Mouse (Mus musculus) kidney, postnatal 0 days (tissue): ENCODE data around the gene Cep126. TPM values are rescaled to one million over a fixed set of nuclear protein-coding genes. Genes with fewer than 3 reads are reported as not detected.

Experiments
- ATAC-seq: fragments of 200-750 bp; cut with Nextera tagmentation; replicated peaks from 2 replicates; pipeline ENCODE4 v1.8.0; 2017; ENCODE audit warnings: low read depth, moderate number of reproducible peaks, moderate TSS enrichment, moderate library complexity; ENCODE audit not compliant: low FRiP score
- DNase-seq: peaks from one replicate; pipeline ENCODE4 v3.0.0-alpha.2; 2016; ENCODE audit warnings: low spot score
- H3K27ac ChIP-seq: fragments of 300-500 bp; sonication (generic); 2 replicates; pipeline ENCODE4 v1.5.1; 2014; ENCODE audit warnings: mild to moderate bottlenecking
- H3K27me3 ChIP-seq: fragments of 300-500 bp; sonication (generic); 2 replicates; pipeline ENCODE4 v1.6.1; 2014; ENCODE audit warnings: low read length, mixed read lengths; ENCODE audit not compliant: insufficient read depth
- H3K36me3 ChIP-seq: fragments of 300-500 bp; sonication (generic); 2 replicates; pipeline ENCODE4 v1.6.1; 2014; ENCODE audit warnings: low read length, mixed read lengths; ENCODE audit not compliant: insufficient read depth
- H3K4me1 ChIP-seq: fragments of 300-500 bp; sonication (generic); replicated peaks from 2 replicates; pipeline ENCODE4 v1.6.1; 2014; ENCODE audit warnings: antibody characterized with exemption, low read length, mixed read lengths; ENCODE audit not compliant: insufficient read depth
- H3K4me2 ChIP-seq: fragments of 300-500 bp; sonication (generic); 2 replicates; pipeline ENCODE4 v1.6.1; 2014; ENCODE audit warnings: mild to moderate bottlenecking, low read length, moderate library complexity, mixed read lengths
- H3K4me3 ChIP-seq: fragments of 300-500 bp; sonication (generic); replicated peaks from 2 replicates; pipeline ENCODE4 v1.5.1; 2014; ENCODE audit warnings: low read depth, low read length
- H3K9ac ChIP-seq: fragments of 300-500 bp; sonication (generic); 2 replicates; pipeline ENCODE4 v1.6.1; 2014; ENCODE audit warnings: low read depth, low read length
- H3K9me3 ChIP-seq: fragments of 300-500 bp; sonication (generic); replicated peaks from 2 replicates; pipeline ENCODE4 v1.6.1; 2016; ENCODE audit warnings: low read length, inconsistent platforms, mixed read lengths
- CTCF ChIP-seq: IDR thresholded peaks from 2 replicates; pipeline ENCODE4 v1.5.1; 2016; ENCODE audit warnings: antibody characterized with exemption, low read depth, mild to moderate bottlenecking, moderate library complexity
- WGBS: fragments of 180-500 bp; shearing (Covaris S2); extraction: QIAGEN DNeasy Blood & Tissue Kit; methylation state at CpG from one replicate; pipeline ENCODE4 v1.1.7; 2014; 5-methylcytosine and 5-hydroxymethylcytosine counted together
- polyA plus RNA-seq: library from polyadenylated mRNA; unstranded; fragments of >200 nt; fragmentation: Nextera tagmentation; extraction: Ambion mirVana; gene quantifications from 2 replicates; pipeline ENCODE4 v1.2.1, GENCODE M21; 2015

The Cep126 gene
- polyA plus RNA-seq, 1 experiment from 2014 or later = 4.0 TPM

GRCm38 (mm10) chr9:8032847-8033246, 101.2 kb downstream of the Cep126 start:
- TF ChIP-seq CTCF = no peak
- no peaks in the 10 kb centered on the region for H3K36me3 ChIP-seq
- DNase-seq (no peak), ATAC-seq (no peak; the same call in 1 of the 2 replicates)
- no peak overlapping the region for H3K9ac ChIP-seq
- H3K27me3 ChIP-seq = no peaks in the 10 kb centered on the region
- no peak overlapping the region for H3K27ac ChIP-seq
- no peaks in the 10 kb centered on the region for H3K4me1 ChIP-seq
- H3K4me3 ChIP-seq = no peak overlapping the region
- no peaks in the 10 kb centered on the region for H3K9me3 ChIP-seq
- WGBS = 74% methylated on average over 5 of the region's 5 CpGs
- no peak overlapping the region for H3K4me2 ChIP-seq

Other genes starting within 250 kb of the Cep126 start
- 25.5 and 26.5 TPM in 2 replicates for gene Yap1, start 129.7 kb downstream of the Cep126 start, polyA plus RNA-seq
- gene Cfap300, start 91.5 kb downstream of the Cep126 start, polyA plus RNA-seq = 10.7 and 10.8 TPM in 2 replicates